Mouse (Mus musculus) heart, postnatal 25 days (tissue): Measurements from ENCODE around the gene Pacrg. TPM values are rescaled to one million over a fixed set of nuclear protein-coding genes. Genes with fewer than 3 reads are reported as not detected.

Source experiments
- DNase-seq: peaks from one replicate; pipeline ENCODE4 v3.0.0; 2022; ENCODE audit warnings: low spot score
- intact Hi-C: fragments of 180-260 bp; cut with DNase I; formaldehyde crosslinking; loops from one replicate; pipeline ENCODE4 v1.15.1; 2025
- total RNA-seq, 2 experiments: library from RNA; stranded (reverse); gene quantifications; 2 replicates each; pipeline ENCODE4 v1.2.3; 2021

The Pacrg gene
- 1 to 10 TPM; 1.1 to 1.2 TPM for total RNA-seq

DNA sequence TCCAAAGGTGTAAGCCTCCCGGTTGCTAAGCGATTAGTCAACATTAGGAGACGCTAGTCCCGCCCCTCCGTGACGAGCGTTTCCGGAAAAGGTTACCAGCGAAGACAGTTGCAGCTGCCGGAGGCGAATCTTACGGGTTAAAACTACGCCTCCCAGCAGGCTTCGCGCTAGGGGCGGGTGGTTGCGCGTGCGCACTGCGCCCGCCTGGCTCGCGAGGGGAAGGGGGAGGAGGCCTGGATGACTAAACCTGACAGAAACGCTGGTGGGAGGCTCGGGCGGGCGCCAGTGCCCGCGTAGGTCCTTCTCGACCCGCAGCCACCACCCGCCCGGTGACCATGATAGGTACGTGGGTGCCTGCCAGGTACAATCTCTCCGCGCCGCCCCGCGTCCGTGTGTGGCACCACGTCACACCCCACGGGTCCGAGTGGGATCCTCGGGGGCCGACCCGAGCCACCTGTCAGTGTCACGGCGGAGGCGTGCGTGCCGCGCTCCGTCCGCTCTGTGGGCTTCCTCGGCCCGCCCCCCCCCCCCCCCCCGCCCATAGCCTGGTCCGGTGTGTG is at the start of gene Pacrg, which contains the start of gene Prkn:
Gene Pacrg (minus strand): TSS at position 164 of the 560 bp plus-strand sequence.
Gene Prkn (plus strand): TSS at position 237 of the 560 bp plus-strand sequence.
- intact Hi-C loops: no loop called here
- DNase-seq: peak; percentile 96

DNA sequence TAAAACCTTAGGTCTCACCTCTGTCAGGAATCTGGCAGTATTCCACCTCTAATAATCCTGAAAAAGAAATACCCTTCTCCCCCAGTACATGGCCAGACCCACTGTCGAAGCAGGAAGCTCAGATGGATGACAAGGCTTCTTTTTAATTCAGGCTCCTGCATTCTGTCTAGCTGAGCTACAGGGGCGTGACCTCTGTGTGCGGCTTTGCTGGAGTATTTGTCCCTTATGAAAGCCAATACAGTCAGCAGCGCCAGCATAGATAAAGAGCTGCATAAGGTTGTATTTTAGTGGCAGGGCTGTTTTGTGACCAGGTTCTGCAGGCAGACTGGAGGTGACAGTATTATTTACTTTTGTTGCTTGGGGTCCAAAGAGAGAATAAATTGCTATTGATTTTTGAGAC is 47.8 kb upstream of the Pacrg start:
- intact Hi-C loops: no loop called here
- DNase-seq: no peak

DNA sequence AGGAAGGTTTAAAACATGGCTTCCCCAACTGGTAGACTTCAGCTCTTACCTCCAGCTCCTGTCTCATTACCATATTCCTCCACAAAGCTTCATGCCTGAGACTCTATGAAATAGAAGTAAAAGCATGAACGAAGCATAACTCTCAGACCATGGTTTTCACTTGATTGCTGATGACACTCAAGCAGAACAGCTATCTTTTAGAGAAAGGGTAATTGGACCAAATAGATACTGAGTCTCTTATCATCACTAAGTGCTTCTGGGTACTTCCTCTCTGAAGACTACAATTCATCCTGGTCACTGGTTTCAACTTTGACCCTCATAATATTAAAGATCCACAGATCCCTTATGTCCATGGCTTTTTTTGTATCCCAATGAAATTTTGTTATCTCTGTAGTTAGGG is 42.1 kb upstream of the Pacrg start:
- intact Hi-C loops: no loop called here
- no peak for DNase-seq

DNA sequence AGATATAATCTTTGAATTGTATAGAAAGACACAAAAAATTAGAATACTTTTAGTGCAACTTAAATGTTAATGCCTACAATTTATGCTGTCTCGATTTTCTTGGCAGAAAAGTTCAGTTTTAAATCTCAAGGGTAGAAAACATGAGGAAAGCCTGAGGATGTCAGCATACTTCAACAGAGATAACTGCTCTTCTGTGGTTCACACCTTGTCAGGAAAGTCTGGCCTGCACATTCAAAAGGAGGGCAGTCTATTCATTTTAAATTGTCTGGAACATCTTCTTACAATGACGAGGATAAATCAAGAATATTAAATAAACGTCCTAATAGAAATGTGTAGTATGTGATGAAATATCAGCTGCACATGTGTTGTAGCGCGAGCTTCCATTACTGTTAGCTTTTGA is 38.9 kb upstream of the Pacrg start:
- intact Hi-C loops: no loop called here
- no peak for DNase-seq

DNA sequence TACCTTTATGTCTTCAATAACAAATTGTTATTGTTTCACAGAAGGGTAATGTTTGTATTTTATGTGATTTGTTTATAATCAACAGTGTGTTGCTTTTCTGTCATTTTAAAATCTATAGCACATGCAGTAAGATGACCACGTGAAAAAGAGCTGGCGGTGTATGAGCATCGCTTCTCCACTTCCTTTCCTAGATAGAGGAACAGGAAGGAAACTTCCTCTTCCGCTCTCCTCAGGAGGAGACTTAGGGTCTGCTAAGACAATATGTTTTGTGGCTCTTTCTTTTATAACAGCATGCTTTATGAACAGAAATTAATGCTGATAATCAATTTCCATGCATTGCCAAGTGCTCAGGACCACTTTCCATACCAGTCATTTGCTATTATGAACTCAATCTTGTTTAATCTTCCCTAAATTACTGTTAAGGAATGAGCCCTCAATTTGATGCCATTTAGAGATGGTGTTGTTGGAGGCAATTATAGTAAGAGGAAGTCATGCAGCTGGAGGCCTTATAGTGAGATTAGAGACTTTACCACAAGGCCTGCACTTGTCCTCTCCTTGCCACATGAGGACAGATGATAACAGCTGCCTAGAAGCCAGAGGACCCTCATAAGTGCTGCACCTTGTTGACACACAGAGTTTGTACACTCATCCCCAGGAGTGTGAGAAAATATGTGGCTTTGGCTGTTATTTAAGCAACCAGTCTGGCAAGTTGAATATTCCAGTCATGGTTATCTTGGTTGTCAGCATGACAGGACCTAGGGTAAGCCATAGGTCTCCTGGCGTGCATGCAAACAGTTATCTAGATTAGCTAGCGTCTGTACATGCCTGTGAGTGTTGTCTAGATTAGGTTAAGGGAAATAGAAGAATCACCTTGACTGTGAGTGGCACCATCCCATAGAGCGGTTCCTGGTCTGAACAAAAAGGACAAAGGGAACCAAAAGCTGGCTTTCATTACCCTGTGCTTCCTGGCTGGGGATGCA is 34.4 kb upstream of the Pacrg start:
- intact Hi-C loops: no loop called here
- DNase-seq: no peak

DNA sequence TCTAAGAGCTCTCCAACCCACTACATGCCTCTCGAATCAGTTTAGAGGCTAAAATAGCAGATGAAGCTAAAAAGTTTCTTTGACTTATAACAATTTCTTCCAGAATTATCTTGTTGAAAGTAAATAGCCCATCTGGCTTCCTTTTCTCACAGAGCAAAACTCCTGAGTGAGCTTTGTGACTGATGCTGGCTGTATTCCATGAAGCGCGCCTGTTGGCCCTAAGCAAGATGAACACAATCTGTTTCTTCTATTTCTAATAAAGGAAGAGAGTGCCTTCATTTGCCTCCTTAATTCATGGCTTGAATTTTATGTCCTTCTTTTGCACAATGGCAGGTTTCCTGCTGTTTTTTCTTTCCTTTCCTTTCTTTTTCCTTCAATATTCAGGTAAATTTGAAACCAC is 14.1 kb upstream of the Pacrg start:
- DNase-seq: no peak
- intact Hi-C loops: no loop called here

DNA sequence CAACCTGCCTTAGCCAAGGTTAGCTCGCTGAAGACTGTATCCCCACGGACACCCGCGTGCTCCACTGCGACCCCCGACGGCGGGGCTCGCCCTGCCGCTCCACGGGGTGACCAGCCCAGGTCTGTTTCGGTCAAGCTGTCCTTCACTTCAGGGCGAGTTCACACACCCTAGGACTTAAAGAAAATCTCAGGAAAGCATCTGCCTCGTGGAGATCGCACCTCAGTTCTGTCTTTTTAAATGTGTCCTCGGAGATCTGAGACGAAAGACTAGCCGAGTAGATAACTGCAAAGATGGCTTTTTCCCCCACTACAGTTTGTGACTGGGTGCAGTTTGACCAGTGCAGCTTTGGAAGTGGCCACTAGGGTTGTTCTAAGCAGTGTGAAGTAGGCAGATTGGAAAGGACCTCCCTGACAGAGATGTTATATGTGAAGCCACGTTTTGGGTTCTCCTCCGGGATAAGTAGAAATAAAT is 655 bp upstream of the Pacrg start:
- DNase-seq: peak; percentile 10
- intact Hi-C loops: no loop called here

DNA sequence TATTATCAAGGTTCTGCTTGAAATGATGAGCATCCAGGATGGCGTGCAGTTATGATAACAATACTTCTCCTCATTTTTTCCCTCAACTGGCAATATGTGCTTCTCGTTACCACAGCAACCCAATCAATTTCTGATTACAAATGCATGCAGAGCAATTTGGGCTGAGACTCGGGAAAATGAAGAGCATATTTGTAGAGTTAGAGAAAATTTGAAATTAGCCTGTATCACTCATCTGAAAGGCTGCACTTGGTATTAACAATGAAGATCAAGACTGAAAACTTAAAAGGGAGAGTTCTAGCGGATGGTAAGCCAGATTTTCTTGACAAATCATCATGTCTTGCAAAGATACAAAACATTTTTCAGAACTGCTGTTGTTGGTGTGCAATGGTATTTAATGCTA is 21.1 kb downstream of the Pacrg start:
- no peak for DNase-seq
- intact Hi-C loops: no loop called here

DNA sequence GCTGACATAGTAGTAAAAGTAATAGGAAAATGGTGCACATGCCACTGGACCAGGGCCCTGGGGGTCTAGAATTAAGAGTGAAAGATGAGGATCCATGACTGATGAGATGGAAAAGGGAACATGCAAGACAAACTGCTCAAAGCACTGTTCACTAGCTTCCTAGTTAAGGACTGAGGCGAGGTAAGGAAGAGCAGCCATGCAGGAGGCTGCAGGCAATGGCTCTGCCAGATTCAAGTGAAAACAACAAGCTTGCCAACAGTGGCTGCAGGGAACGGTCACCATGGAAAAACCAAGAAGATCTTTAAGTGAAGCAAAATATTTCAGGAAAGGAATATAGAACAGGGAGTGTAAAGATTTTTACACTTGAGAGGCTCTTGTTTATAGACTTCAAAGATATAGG is 31.5 kb downstream of the Pacrg start:
- DNase-seq: no peak
- intact Hi-C loops: no loop called here

DNA sequence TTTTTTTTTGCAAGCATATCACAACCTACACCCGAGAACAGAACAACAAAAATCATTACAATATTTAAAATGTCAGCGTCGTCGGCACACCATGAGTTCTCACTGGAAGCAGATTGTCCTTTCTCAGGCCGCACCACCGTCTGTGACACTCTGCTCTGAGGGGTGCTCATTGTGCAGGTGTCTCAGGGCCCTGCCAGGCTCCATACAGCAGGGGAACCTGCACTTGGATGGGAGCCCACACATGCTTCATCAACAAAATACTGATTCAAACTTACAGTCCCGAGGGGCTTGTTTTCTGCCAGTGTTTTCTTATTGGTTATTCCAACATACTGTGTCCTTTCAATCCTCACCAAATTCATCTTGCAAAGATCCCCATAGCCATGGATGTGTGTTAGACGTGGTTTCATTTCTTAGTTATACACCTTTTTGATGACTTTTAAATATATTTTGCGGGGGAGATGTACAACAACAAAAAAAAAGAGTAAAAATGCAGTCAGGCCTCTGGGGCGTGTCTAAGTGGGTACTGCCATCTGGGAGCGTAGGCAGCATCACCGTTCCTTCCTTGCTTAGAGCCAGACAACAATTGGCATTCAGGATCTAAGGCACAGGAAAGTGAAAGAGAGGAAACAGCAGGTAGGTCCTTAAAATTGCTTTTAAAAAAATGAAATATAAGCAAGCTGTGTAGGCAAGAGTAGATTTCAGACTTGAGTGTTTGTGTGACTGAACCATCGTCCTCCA is 32.7 kb downstream of the Pacrg start:
- intact Hi-C loops: no loop called here

DNA sequence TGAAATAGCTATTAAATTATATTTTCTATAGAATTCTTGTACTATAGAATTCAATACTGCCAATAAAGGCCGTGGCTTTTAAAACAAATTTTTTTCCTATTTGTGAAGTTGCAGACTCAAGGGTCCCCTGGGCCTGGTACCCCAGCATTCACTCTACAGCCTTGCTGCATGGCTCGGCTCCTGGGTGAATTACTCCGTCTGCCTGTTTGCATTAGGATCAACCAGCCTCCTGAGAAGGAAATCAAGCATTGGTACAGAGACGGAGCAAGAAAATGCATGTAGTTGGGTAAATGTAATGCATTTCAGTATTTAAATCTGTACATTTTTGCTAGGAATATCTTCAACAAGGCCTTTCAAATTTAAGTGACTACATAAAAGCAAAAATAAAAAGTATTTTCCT is 33.4 kb downstream of the Pacrg start:
- intact Hi-C loops: no loop called here

More for the DNA sequence above, 32.7 kb downstream of the Pacrg start:
- DNase-seq: no peak

DNA sequence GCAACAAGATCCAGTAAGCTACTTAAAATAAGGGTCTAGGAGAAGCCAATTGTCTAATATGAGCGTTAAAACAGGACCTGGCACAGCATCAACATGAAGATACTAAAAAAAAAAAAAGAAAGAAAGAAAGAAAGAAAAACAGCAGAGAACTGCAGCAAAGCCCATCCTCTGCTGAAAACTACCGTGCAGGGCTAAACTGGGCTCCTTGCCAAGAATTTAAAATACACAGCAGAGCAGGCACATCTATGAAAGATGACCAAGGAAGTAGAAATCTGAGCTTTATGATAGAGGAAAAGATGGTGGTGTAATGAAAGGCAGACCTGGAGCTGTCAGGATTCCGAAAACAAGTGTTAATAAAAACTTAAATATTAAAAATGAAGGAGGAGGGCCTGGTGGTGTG is 48.5 kb downstream of the Pacrg start:
- no peak for DNase-seq
- intact Hi-C loops: no loop called here

More for the DNA sequence above, 33.4 kb downstream of the Pacrg start:
- no peak for DNase-seq

DNA sequence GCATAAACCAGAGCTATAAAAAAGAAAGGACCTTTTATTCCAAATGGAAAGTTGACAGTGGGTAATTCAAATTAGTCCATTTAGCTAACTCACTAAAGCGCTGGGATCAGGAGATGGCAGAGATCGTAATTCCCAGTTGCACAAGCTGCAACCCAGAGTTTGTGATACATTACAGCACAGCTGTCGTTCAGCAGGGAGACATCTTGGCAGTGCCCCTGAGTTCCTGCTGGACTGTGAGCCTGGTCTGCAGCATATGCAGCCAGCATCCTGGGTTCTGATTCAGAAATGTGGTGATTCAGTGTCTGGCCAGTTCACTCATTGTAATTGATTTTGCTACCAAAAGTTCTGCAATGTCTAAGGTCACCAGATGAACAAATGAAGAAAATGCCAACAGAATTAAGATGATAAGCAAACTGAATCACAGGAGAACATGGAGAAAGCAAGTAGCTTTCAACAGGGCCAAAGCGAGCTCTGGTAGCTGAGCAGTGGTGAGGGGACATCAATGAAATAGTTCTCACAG is 55.6 kb downstream of the Pacrg start:
- intact Hi-C loops: no loop called here
- no peak for DNase-seq

DNA sequence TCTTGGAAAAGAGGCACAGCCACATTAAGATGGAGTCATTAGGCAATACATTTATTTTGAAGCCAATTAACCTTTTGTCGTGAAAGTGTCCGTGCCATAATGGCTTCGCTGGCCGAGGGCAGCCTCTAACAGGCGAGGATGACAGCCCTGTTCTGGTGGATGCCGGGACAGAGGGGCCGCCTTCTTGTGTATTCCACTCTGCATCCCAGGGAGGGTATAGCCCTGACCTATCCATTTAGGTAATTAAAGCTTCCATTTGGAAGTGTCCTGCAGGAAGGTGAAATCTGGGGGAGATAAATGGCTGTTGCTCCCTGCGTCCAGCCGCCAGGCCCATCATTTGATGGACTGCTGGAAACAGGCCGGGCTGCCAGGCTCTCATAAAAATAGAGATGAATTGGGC is 63.6 kb downstream of the Pacrg start:
- intact Hi-C loops: no loop called here
- DNase-seq: no peak

DNA sequence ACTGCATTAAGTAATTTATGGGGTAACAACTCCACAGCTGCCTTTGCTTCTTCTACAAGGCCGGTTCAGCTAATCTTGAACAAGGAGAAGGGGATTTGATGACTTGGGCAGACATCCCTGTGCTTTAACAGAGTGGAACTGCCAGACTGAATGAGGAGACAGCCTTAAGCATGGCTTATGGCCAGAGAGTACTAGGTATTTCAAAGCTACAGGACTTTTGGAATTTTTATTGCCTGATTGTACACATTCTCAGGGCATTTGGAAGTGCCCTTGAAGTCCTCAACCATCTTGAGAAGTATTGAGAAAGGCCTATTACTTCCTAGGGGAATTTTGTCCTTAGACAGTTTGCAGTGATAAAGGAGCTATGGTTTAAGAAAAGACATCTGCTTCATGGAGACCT is 65.6 kb downstream of the Pacrg start:
- DNase-seq: no peak
- intact Hi-C loops: no loop called here

DNA sequence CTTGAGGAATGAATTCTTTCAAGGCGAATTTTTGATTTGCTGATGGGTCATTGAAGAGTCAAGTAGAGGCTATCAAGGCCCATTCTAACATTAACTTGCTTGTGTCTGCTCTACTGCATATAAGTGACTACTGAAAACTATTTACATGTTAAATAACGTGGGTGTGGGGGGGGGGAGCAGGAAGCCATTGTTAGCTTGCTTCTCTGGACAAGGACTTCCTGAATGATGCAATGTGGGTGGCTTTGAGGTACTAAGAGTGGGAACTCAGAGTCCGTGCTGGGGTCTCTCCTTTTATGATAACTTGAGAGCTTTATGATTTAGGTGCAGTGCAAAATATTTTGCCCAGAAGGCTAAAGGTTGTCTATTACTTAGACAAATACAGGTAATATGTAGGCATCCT is 67.9 kb downstream of the Pacrg start:
- DNase-seq: no peak
- intact Hi-C loops: no loop called here

DNA sequence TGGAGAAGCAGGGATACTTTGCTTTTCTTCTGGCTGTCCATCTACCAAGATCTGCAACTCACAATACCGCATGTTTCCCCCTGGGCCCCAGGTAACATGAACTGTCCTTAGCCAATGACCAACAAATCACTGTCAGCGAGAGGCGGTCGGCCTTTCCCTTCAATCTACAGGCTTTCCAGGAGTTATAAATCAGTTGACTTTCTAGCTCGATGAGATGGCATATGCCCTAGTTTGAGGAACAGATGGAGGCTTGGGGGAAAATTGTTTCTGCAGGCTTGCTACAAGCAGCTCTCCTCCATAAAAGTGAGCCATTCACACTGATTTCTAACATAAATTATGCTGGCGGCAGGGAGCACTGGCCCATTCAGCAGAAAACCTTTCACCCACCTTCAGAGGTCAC is 70.2 kb downstream of the Pacrg start:
- intact Hi-C loops: no loop called here
- DNase-seq: no peak

DNA sequence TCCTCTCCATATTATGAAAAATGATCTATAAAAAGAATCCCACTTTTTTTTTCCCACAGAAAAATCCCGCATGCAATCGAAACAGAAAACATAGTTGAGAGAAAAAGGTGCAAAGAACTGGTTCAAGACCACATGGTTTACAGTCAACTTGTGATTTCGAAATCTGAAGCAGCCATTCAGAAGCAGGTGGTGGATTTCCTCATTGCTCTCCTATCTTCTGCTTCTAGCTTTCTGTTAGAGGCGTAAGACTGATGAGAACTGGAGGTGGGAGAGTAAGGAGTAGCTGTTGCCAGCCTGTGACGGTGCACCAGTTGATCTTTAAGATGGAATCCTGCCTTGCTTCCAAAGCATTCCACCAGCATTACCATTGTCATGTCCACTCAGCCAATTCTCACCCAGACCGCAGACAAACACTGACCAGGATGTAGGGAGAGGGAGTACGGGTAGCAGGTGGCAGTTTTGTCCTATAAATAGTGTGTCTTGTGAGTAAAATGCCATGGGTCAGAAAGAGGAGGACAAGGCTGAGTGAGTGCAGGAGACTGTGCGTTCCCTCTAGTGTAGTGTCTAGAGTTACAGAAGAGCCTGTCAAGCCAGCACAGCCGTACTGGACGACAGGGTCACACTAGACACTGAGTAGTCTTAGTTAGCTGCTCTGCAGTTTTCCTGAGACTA is 73.2 kb downstream of the Pacrg start:
- intact Hi-C loops: no loop called here
- no peak for DNase-seq

DNA sequence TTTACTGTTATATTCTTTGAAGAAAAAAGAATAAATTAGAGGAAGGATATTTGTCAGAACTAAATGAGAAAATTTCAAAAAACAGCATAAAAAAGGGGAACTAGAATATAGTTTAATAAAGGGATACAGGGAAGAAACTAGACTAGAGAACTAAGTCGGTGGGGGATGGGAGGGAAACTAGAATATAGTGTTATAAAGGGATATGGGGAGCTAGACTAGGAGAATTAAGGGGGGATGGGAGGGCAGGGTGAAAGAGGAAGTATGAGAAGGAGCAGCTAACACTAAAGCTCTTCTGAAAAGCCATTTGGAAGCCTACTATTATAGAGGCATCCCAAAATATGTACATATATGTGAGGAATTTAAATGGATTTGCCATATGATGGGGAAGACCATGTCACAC is 75.8 kb downstream of the Pacrg start:
- DNase-seq: no peak
- intact Hi-C loops: no loop called here

DNA sequence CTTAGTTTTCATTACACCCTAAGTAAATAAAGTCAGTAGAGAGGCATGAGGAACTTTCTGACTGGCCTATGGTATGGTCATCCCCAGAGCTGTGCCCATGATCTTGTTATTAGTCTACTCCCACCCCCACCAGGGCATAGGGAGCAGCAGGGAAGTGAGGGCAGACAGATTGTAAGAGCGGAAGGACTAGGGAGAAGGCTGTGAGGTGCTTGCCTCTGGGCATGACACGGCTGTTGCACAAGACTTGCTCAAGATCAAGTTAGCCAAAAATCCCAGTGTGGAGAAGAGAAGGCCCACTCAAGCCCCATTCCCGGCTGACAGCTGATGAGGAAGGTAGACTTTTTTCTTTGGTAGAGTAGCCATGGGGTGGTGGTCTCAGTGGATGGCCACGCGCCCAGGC is 82.7 kb downstream of the Pacrg start:
- intact Hi-C loops: no loop called here
- DNase-seq: no peak
